Mouse (Mus musculus) hindbrain, embryonic 15.5 days (tissue): ENCODE measurements around the gene Tecta. TPM values are rescaled to one million over a fixed set of nuclear protein-coding genes. Genes with fewer than 3 reads are reported as not detected.
A peak's percentile ranks its signal among the peaks of the same experiment; 100 is the strongest.

Source experiments
- ATAC-seq: fragments of 200-750 bp; cut with Nextera tagmentation; 2 replicates; pipeline ENCODE4 v1.8.0; 2017; ENCODE audit warnings: low read depth, moderate number of reproducible peaks, moderate TSS enrichment; ENCODE audit not compliant: low FRiP score
- H3K27ac ChIP-seq: fragments of 300-500 bp; sonication (generic); replicated peaks from 2 replicates; pipeline ENCODE4 v1.5.1; 2015; ENCODE audit warnings: mild to moderate bottlenecking, inconsistent platforms
- H3K27me3 ChIP-seq: fragments of 300-500 bp; sonication (generic); 2 replicates; pipeline ENCODE4 v1.6.1; 2015; ENCODE audit warnings: control low read depth, inconsistent platforms
- H3K36me3 ChIP-seq: fragments of 300-500 bp; sonication (generic); 2 replicates; pipeline ENCODE4 v1.6.1; 2015; ENCODE audit warnings: control low read depth, inconsistent platforms
- H3K4me1 ChIP-seq: fragments of 300-500 bp; sonication (generic); replicated peaks from 2 replicates; pipeline ENCODE4 v1.6.1; 2015; ENCODE audit warnings: control low read depth, inconsistent platforms
- H3K4me2 ChIP-seq: fragments of 300-500 bp; sonication (generic); 2 replicates; pipeline ENCODE4 v1.6.1; 2015; ENCODE audit warnings: moderate library complexity, mild to moderate bottlenecking, inconsistent platforms
- H3K4me3 ChIP-seq: fragments of 300-500 bp; sonication (generic); 2 replicates; pipeline ENCODE4 v1.5.1; 2015; ENCODE audit warnings: mild to moderate bottlenecking, inconsistent platforms
- H3K9ac ChIP-seq: fragments of 300-500 bp; sonication (generic); 2 replicates; pipeline ENCODE4 v1.6.1; 2015; ENCODE audit warnings: inconsistent platforms
- H3K9me3 ChIP-seq: fragments of 300-500 bp; sonication (generic); 2 replicates; pipeline ENCODE4 v1.6.1; 2016; ENCODE audit warnings: control low read depth, inconsistent platforms
- WGBS: fragments of 180-500 bp; shearing (Covaris S2); methylation state at CpG from one replicate; pipeline ENCODE4 v1.1.7; 2015; 5-methylcytosine and 5-hydroxymethylcytosine counted together
- polyA plus RNA-seq: library from polyadenylated mRNA; unstranded; fragments of >200 nt; fragmentation: Nextera tagmentation; extraction: Ambion mirVana; gene quantifications from 2 replicates; pipeline ENCODE4 v1.2.1, GENCODE M21; 2015

Tecta gene
- polyA plus RNA-seq, 1 experiment from 2014 or later: 0.36 TPM

- Histone ChIP-seq H3K27ac (no peak overlapping the region), H3K4me1 (no peaks in the 10 kb centered on the region), H3K4me2 (no peak overlapping the region), H3K27me3 (no peaks in the 10 kb centered on the region), H3K9me3 (no peaks in the 10 kb centered on the region), H3K36me3 (no peaks in the 10 kb centered on the region), H3K4me3 (no peak overlapping the region), H3K9ac (no peak overlapping the region)
- WGBS: 67% methylated on average over 4 of the region's 4 CpGs
- no peak for ATAC-seq
Observed at GRCm38 (mm10) chr9:42314959-42315358, 84.8 kb downstream of the Tecta start.

GRCm38 (mm10) chr9:42314388-42314787 lies 85.3 kb downstream of the Tecta start:
- ATAC-seq: no peak
- H3K4me1 ChIP-seq: no peaks in the 10 kb centered on the region
- WGBS: 82% methylated on average over 6 of the region's 6 CpGs
- H3K9me3 ChIP-seq: no peaks in the 10 kb centered on the region
- H3K36me3 ChIP-seq: no peaks in the 10 kb centered on the region
- H3K4me2 ChIP-seq: no peak overlapping the region
- no peak overlapping the region for H3K4me3 ChIP-seq
- no peak overlapping the region for H3K27ac ChIP-seq
- no peak overlapping the region for H3K9ac ChIP-seq
- H3K27me3 ChIP-seq: no peaks in the 10 kb centered on the region

- Histone ChIP-seq H3K4me2 (no peak overlapping the region), H3K4me3 (no peak overlapping the region), H3K9me3 (no peaks in the 10 kb centered on the region), H3K27me3 (no peaks in the 10 kb centered on the region), H3K4me1 (no peaks in the 10 kb centered on the region), H3K36me3 (no peaks in the 10 kb centered on the region), H3K27ac (no peak overlapping the region), H3K9ac (no peak overlapping the region)
- ATAC-seq: no peak
- 16% methylated on average over 3 of the region's 3 CpGs for whole genome bisulfite sequencing
Observed at GRCm38 (mm10) chr9:42313872-42314271, 85.9 kb downstream of the Tecta start.

GRCm38 (mm10) chr9:42311311-42311710 lies 88.4 kb downstream of the Tecta start:
- Histone ChIP-seq H3K4me2 (no peak overlapping the region), H3K36me3 (no peaks in the 10 kb centered on the region), H3K9me3 (no peaks in the 10 kb centered on the region), H3K4me1 (no peaks in the 10 kb centered on the region), H3K27me3 (no peaks in the 10 kb centered on the region), H3K4me3 (no peak overlapping the region), H3K27ac (no peak overlapping the region), H3K9ac (no peak overlapping the region)
- WGBS: 85% methylated on average over 3 of the region's 3 CpGs
- no peak for ATAC-seq

- Histone ChIP-seq H3K4me1 (no peaks in the 10 kb centered on the region), H3K9me3 (no peaks in the 10 kb centered on the region), H3K36me3 (no peaks in the 10 kb centered on the region), H3K27ac (no peak overlapping the region), H3K9ac (no peak overlapping the region), H3K27me3 (no peaks in the 10 kb centered on the region), H3K4me3 (no peak overlapping the region), H3K4me2 (no peak overlapping the region)
- WGBS: 93% methylated on average over 4 of the region's 4 CpGs
- no peak for ATAC-seq
Observed at GRCm38 (mm10) chr9:42303894-42304293, 95.8 kb downstream of the Tecta start.

DNA sequence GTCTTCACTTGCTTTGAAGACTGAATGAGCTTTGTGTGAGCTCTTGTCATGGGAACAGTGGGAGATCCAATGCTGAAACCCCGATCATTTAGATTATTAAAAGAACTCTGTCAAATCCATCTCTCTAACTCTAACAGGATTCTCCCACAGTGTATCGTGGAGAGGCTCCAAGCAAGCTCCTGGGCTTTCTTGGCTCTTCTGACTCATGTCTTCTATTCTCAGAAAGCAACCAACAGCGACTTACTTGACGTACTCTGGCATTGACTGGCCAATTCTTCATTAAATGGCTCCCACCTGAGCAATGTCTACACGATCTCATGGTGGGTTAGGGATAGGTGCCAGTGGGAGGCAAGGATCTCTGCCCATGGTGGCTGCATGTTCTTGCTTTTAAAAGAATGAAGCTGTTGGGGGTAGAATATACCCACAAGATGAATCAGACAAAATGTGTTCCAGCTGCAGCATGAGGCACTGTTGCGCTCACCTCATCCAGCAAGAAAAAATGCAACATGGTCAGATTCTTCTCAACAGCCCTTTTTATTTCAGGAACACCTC lies 98.6 kb downstream of the Tecta start:
- Histone ChIP-seq H3K4me1 (no peaks in the 10 kb centered on the region), H3K9ac (no peak overlapping the region), H3K4me2 (no peak overlapping the region), H3K36me3 (no peaks in the 10 kb centered on the region), H3K4me3 (no peak overlapping the region), H3K27me3 (no peaks in the 10 kb centered on the region), H3K9me3 (no peaks in the 10 kb centered on the region), H3K27ac (no peak overlapping the region)
- WGBS: 69% methylated on average over 6 of the region's 6 CpGs
- ATAC-seq: no peak

- no peaks in the 10 kb centered on the region for H3K9me3 ChIP-seq
- no peak overlapping the region for H3K4me3 ChIP-seq
- 95% methylated on average over 10 of the region's 10 CpGs for WGBS
- peaks cover 8% of the 10 kb centered on the region; the same call in 1 of the 2 replicates for H3K4me1 ChIP-seq
- no peak overlapping the region for H3K9ac ChIP-seq
- no peaks in the 10 kb centered on the region for H3K36me3 ChIP-seq
- no peak for ATAC-seq
- no peak overlapping the region for H3K27ac ChIP-seq
- H3K4me2 ChIP-seq: no peak overlapping the region
- no peaks in the 10 kb centered on the region for H3K27me3 ChIP-seq
Observed at GRCm38 (mm10) chr9:42296297-42296922, 103.3 kb downstream of the Tecta start.

DNA sequence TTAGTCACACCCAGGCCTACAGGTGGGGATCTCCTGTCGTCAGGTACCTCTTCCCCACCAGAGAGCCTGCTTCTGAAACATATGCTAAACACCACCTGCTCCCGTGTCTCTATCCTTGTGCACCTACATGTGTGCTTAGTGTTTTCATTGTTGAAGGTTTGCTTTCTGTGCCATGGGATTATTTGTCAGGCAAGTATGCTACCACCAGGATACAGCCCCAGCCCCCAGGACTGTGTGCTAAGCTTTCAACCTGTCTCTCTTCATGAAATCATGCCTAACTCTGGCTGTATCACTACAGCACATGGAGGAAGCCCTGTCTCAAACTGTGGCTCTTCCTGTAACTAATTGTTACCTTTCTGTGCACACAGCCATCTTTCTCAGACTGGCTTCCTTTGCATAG lies 105.6 kb downstream of the Tecta start:
- H3K9ac ChIP-seq: no peak overlapping the region
- H3K27me3 ChIP-seq: no peaks in the 10 kb centered on the region
- no peak overlapping the region for H3K4me3 ChIP-seq
- H3K9me3 ChIP-seq: no peaks in the 10 kb centered on the region
- peaks cover 8% of the 10 kb centered on the region; the same call in 1 of the 2 replicates for H3K4me1 ChIP-seq
- H3K4me2 ChIP-seq: no peak overlapping the region
- no peaks in the 10 kb centered on the region for H3K36me3 ChIP-seq
- WGBS: 82% methylated on average over 2 of the region's 2 CpGs
- ATAC-seq: no peak
- H3K27ac ChIP-seq: no peak overlapping the region

- Histone ChIP-seq H3K27ac (no peak overlapping the region), H3K4me2 (no peak overlapping the region), H3K4me1 (peaks cover 8% of the 10 kb centered on the region; the same call in 1 of the 2 replicates), H3K9me3 (no peaks in the 10 kb centered on the region), H3K9ac (no peak overlapping the region), H3K4me3 (no peak overlapping the region), H3K27me3 (no peaks in the 10 kb centered on the region), H3K36me3 (no peaks in the 10 kb centered on the region)
- ATAC-seq: no peak
- 84% methylated on average over 3 of the region's 3 CpGs for WGBS
Observed at GRCm38 (mm10) chr9:42293596-42293995, 106.1 kb downstream of the Tecta start.

DNA sequence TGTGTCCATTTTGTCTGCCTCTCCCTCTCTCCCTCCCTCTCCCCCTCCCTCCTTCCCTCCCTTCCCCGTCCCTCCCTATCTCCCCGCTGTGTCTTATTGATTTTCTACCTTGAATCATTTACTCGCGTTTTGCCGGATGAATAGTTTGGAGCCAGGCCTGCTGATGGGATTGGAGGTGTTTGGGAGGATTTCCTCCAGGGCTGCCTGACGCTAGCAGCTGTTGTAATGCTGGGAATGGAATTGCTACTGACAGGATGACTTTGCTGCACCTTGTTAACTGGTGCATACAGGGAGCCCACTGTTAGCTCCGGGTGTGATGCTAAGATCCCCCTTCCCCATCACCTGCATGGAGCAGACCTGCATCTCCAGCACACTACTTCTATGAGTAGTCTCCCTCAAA lies 106.7 kb downstream of the Tecta start:
- peak overlapping the region; percentile 67; the same call in 1 of the 2 replicates for H3K27ac ChIP-seq

DNA sequence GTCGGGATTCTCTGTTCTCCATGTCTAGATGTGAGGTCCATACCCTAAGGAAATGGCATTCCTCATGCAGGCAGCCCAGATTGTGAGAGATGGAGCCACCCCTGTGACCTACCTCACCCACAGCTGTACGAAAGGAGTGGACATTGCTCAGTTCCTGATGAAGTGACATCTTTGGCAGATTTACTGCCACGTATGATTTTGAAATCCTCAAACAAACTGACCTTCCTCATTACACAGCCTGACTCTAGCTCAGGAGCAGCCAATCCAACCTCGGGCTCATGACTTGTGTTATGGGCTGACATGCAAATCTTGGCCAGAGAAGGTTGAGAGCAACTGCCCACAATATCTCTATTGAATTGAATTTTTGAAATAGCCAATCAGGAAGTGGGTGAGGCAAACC lies 120.1 kb downstream of the Tecta start:
- ATAC-seq: no peak
- no peak overlapping the region for H3K9ac ChIP-seq
- no peak overlapping the region for H3K4me3 ChIP-seq
- no peaks in the 10 kb centered on the region for H3K4me1 ChIP-seq
- no peaks in the 10 kb centered on the region for H3K9me3 ChIP-seq
- H3K27ac ChIP-seq: no peak overlapping the region
- 79% methylated on average over 4 of the region's 4 CpGs for WGBS
- H3K27me3 ChIP-seq: no peaks in the 10 kb centered on the region
- H3K4me2 ChIP-seq: no peak overlapping the region
- no peaks in the 10 kb centered on the region for H3K36me3 ChIP-seq

More for the DNA sequence above, 106.7 kb downstream of the Tecta start:
- H3K4me1 ChIP-seq: peaks cover 8% of the 10 kb centered on the region; the same call in 1 of the 2 replicates
- H3K36me3 ChIP-seq: no peaks in the 10 kb centered on the region
- no peak overlapping the region for H3K9ac ChIP-seq
- 27% methylated on average over 7 of the region's 7 CpGs for WGBS
- 0 out of 2 replicates have a peak overlapping the region, but pooled peaks have one; percentile 5 for H3K4me2 ChIP-seq
- H3K9me3 ChIP-seq: no peaks in the 10 kb centered on the region
- H3K27me3 ChIP-seq: no peaks in the 10 kb centered on the region
- H3K4me3 ChIP-seq: no peak overlapping the region
- no peak for ATAC-seq
